Mouse (Mus musculus): ENCODE results near the gene Spata2. TPM values are rescaled to one million over a fixed set of nuclear protein-coding genes. Genes with fewer than 3 reads are reported as not detected.

Gene Spata2
- polyA plus RNA-seq, 1 experiment = 30.5 TPM

DNA sequence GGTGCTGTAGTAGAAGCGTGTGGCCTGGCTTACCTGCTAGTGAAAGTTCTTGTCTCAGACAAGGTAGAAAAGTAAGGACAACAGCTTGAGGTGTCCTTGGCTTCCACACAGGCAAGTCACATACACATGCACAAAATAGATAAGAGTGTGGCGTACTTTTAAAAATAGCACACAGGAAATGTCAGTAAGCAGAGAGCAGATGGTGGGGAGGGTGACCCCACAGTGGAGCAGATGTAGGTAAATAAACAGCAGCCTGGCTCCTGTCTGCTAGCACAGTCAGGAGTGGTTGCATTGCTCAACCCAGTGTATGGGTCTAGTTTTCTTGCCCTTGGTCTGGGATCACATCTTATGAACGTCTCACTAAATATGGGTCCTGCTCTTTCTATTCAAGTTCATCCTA is 17.8 kb upstream of the Spata2 start:
- no peak for TF ChIP-seq TCF3 (IDR thresholded peaks at IDR 0.05; ENCODE audit: insufficient read length, low read depth)
- Histone ChIP-seq H3K79me2 (ENCODE audit: control insufficient read depth, insufficient read depth) (peaks cover 39% of the 10 kb centered on the region), H3K4me3 (no peak overlapping the region), H3ac (ENCODE audit: control insufficient read depth, insufficient read length) (no peak overlapping the region), H3K36me3 (ENCODE audit: control insufficient read depth, insufficient read depth) (peaks cover 34% of the 10 kb centered on the region), H3K4me2 (ENCODE audit: low read depth) (no peak overlapping the region), H3K27me3 (ENCODE audit: control insufficient read depth, insufficient read depth, insufficient read length) (no peaks in the 10 kb centered on the region)

GRCm38 (mm10) chr2:167508569-167508968 is 15.9 kb upstream of the Spata2 start:
- Histone ChIP-seq H3ac (ENCODE audit: control insufficient read depth, insufficient read length) (no peak overlapping the region), H3K4me3 (no peak overlapping the region), H3K27me3 (ENCODE audit: control insufficient read depth, insufficient read depth, insufficient read length) (no peaks in the 10 kb centered on the region), H3K36me3 (ENCODE audit: control insufficient read depth, insufficient read depth) (peaks cover 19% of the 10 kb centered on the region), H3K79me2 (ENCODE audit: control insufficient read depth, insufficient read depth) (peaks cover 56% of the 10 kb centered on the region), H3K4me2 (ENCODE audit: low read depth) (no peak overlapping the region)
- no peak for TF ChIP-seq POLR2AphosphoS2 (IDR thresholded peaks at IDR 0.05; ENCODE audit: insufficient read length, low read depth)
- 0 out of 2 replicates have a peak, but pooled peaks have one; percentile 1 for TF ChIP-seq CEBPB (IDR thresholded peaks at IDR 0.05; ENCODE audit: insufficient read depth, poor library complexity, severe bottlenecking)
- TF ChIP-seq E2F4 (IDR thresholded peaks at IDR 0.05; ENCODE audit: insufficient read depth) = no peak
- TF ChIP-seq MYOD1 (IDR thresholded peaks at IDR 0.05; ENCODE audit: control insufficient read depth in 1 of 3, insufficient read length in 2 of 3, low read depth in 2 of 3) = peak in 2 of 3 experiments; percentile 49 to 61
- no peak for TF ChIP-seq USF1 (IDR thresholded peaks at IDR 0.05; ENCODE audit: low read depth)
- TF ChIP-seq SRF (IDR thresholded peaks at IDR 0.05; ENCODE audit: control insufficient read depth, insufficient read length, low read depth) = no peak
- TF ChIP-seq MYOG (IDR thresholded peaks at IDR 0.05; ENCODE audit: control insufficient read depth in 1 of 3, insufficient read depth in 1 of 3, insufficient read length in 2 of 3, low read depth in 2 of 3) = peak in 1 of 3 experiments; percentile 27
- no peak for TF ChIP-seq TCF12 (IDR thresholded peaks at IDR 0.05; ENCODE audit: insufficient read depth, poor library complexity, severe bottlenecking)

- no peak overlapping the region for H3K4me2 ChIP-seq (ENCODE audit: low read depth)
- H3ac ChIP-seq (ENCODE audit: control insufficient read depth, insufficient read length) = no peak overlapping the region
- H3K79me2 ChIP-seq (ENCODE audit: control insufficient read depth, insufficient read depth) = peaks cover 56% of the 10 kb centered on the region
- H3K4me3 ChIP-seq = no peak overlapping the region
- H3K36me3 ChIP-seq (ENCODE audit: control insufficient read depth, insufficient read depth) = peaks cover 12% of the 10 kb centered on the region
- H3K27me3 ChIP-seq (ENCODE audit: control insufficient read depth, insufficient read depth, insufficient read length) = no peaks in the 10 kb centered on the region
- TF ChIP-seq CEBPB (IDR thresholded peaks at IDR 0.05; ENCODE audit: insufficient read depth, poor library complexity, severe bottlenecking) (no peak), REST (IDR thresholded peaks at IDR 0.05; ENCODE audit: insufficient read depth, insufficient read length) (no peak), SRF (IDR thresholded peaks at IDR 0.05; ENCODE audit: control insufficient read depth, insufficient read length, low read depth) (no peak)
These were observed 15.2 kb upstream of the Spata2 start for GRCm38 (mm10) chr2:167507719-167508385.

DNA sequence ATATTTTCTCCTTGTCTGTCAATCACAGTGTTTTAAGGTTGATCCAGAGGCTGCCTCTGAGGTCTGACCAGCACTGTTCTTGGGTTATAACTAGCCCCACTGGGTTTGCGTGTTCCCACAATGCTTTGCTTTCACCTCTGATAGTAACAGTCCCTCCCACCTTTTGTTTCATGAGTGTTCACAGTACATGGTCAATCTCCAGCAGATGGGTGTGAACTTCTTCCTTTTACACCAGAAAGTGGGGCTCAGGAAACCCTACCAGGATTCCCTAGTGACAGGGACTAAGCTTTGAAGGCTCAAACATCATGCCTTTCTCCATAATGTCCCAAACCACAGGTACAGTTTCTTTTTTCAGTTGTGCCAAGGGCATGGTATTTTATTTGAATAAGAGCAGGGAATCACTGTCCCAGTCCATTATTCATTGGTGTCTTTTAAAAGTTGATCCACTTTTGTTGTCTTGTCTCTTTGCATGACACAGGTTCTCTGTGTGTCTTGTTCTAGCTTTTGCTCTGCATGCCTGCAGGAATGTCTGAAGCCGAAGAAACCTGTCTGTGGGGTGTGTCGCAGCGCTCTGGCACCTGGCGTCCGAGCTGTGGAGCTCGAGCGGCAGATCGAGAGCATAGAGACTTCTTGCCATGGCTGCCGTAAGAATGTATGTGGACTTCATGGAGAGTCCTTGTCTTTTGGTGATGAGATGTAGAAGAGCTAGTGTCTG is 14.0 kb upstream of the Spata2 start:
- no peak overlapping the region for H3K4me3 ChIP-seq
- H3K79me2 ChIP-seq (ENCODE audit: control insufficient read depth, insufficient read depth) = peaks cover 56% of the 10 kb centered on the region
- H3K27me3 ChIP-seq (ENCODE audit: control insufficient read depth, insufficient read depth, insufficient read length) = no peaks in the 10 kb centered on the region
- no peak overlapping the region for H3ac ChIP-seq (ENCODE audit: control insufficient read depth, insufficient read length)
- no peak overlapping the region for H3K4me2 ChIP-seq (ENCODE audit: low read depth)
- TF ChIP-seq SRF (IDR thresholded peaks at IDR 0.05; ENCODE audit: control insufficient read depth, insufficient read length, low read depth) = no peak
- no peak for TF ChIP-seq MAX (IDR thresholded peaks at IDR 0.05; ENCODE audit: low read depth)
- peaks cover 9% of the 10 kb centered on the region for H3K36me3 ChIP-seq (ENCODE audit: control insufficient read depth, insufficient read depth)

DNA sequence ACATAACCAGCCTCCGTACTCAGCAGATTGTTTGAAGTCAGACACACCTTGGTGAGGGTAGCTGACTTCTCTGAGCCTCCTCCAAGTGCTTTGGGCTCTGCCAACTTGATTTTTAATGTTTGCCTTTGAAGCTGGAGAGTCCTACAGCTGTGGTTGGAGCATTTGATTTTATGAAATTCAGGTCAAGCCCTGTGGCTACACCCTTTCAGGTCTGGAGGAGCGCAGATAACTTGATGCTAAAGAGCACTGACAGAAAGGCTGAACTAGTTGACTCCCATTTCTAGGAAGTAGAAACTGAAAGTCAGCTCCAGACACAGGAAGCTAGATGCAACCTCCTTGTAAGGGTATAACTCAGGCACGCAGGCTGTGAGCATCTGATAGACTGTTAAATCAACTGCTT is 12.4 kb upstream of the Spata2 start:
- Histone ChIP-seq H3K79me2 (ENCODE audit: control insufficient read depth, insufficient read depth) (peaks cover 56% of the 10 kb centered on the region), H3K36me3 (ENCODE audit: control insufficient read depth, insufficient read depth) (peaks cover 3% of the 10 kb centered on the region), H3K27me3 (ENCODE audit: control insufficient read depth, insufficient read depth, insufficient read length) (no peaks in the 10 kb centered on the region), H3K4me3 (no peak overlapping the region), H3K4me2 (ENCODE audit: low read depth) (peak overlapping the region; percentile 76), H3ac (ENCODE audit: control insufficient read depth, insufficient read length) (no peak overlapping the region)
- no peak for TF ChIP-seq REST (IDR thresholded peaks at IDR 0.05; ENCODE audit: insufficient read depth, insufficient read length)
- no peak for TF ChIP-seq E2F4 (IDR thresholded peaks at IDR 0.05; ENCODE audit: insufficient read depth)
- TF ChIP-seq MYOG (IDR thresholded peaks at IDR 0.05; ENCODE audit: control insufficient read depth in 1 of 3, insufficient read depth in 1 of 3, insufficient read length in 2 of 3, low read depth in 2 of 3) = no peak
- TF ChIP-seq POLR2AphosphoS2 (IDR thresholded peaks at IDR 0.05; ENCODE audit: insufficient read length, low read depth) = no peak
- no peak for TF ChIP-seq TCF3 (IDR thresholded peaks at IDR 0.05; ENCODE audit: insufficient read length, low read depth)
- no peak for TF ChIP-seq POLR2A (IDR thresholded peaks at IDR 0.05; ENCODE audit: insufficient read length, low read depth)
